Mouse (Mus musculus) neutrophil, adult 5-6 weeks (primary cell): ENCODE measurements at regions not wholly inside any gene's neighbourhood (a gene's known extent, or its start where the extent isn't known, plus 50 kb on each side); places are given as distances from the start of the nearest gene placed in this dataset.

Experiments used
- ATAC-seq: fragments of 151-379, 151-347 bp; 2 replicates; pipeline ENCODE4 v1.8.0; 2017; ENCODE audit warnings: mild to moderate bottlenecking, moderate TSS enrichment; ENCODE audit not compliant: insufficient number of reproducible peaks, poor library complexity, low FRiP score, severe bottlenecking; ENCODE audit errors: extremely low read depth

DNA sequence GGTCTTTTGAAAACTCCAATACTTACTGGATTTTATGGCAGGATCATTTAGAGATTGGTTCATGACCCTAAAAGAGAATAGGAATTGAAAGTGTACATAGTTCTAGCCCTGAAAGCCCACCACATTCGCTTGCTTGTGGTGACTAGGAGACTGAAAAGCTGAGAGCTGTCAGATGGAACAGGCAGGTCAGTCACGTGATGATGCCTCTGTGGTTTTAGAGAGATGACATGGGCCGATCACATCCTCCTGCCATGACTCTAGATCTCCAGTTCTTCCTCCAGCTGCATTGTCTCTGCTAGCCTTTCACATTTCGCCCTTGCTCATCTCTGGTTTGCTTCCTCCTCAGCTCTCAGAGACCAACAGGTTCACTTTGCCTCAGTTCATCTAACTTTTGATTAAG is 98.6 kb upstream of the Slc7a14 start:
- no peak for ATAC-seq

DNA sequence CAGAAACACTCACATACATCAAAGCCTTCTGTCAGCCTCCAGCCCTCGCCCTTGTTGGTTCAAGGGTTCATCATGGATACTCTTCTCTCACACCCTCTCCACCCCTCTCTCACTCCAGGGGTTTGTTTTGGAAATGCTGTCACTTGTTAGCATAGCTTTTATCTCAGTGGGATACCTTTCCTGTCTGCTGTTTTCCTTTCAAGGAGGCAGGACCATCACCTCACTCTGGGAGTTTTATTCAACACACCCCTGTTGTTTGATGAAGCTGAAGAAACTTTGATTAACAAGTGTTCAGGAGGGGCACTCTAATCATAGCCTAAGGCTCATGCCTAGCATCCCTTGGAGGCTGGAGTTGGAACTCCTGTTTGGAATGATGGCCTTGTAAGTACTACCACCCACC is 95.7 kb upstream of the Slc7a14 start:
- ATAC-seq, result no peak

DNA sequence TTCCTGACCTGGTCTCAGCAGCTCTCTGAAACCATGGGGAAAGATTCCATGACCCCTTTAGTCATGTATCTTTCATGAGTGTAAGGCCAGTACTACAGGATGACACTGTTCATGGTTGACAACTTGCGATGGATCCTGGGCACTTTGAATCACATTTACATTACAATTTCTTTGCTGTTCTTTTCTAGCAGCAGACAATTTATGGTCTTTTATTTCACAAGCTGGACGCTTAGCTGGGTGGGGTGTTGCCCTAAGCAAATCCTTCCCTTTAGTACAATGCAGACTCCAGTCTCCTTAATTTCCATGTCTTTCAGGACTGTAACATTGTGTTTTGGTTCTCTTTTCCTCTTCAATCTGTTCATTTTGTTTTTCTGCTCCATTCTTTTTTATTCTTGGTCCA is 89.0 kb upstream of the Slc7a14 start:
- ATAC-seq, result no peak

DNA sequence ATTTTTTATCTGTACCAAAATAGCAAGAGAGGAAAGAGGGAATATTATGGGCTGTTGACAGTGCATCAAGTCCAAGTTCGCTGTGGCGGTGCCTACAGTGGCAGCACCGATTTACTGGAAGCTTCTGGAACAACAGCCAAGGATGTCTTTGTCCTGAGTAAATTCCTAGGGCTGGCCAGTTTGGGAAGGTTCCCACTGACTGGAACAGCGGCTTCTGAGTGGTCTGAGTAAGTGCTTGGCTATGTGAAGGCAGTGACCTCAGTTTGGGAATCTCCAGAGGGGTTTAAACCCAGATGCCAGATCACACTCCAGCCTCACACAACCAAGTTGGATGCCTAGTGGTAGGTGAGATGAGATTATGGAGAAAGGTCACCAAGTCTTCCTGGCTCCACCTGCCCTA is 84.4 kb upstream of the Slc7a14 start:
- no peak for ATAC-seq

DNA sequence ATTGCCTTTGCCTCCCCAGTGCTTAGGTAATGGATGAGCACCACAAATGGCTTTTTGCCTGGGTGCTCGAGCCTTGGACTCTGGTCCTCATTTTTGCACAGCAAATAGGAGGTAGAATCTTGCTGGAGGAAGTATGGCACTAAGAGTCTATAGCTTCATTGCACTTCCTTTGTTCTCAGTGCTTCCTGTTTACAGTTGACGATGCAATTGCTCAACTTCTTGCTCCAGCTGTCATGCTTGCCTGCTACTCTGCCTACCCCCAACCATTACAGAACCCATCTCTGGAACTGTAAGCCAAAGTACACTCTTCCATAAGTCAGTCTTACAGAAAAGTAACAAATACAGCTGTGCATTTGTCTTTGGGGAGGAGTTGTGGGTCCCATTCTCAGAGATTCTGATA is 79.8 kb upstream of the Slc7a14 start:
- ATAC-seq, result peak; percentile 96

DNA sequence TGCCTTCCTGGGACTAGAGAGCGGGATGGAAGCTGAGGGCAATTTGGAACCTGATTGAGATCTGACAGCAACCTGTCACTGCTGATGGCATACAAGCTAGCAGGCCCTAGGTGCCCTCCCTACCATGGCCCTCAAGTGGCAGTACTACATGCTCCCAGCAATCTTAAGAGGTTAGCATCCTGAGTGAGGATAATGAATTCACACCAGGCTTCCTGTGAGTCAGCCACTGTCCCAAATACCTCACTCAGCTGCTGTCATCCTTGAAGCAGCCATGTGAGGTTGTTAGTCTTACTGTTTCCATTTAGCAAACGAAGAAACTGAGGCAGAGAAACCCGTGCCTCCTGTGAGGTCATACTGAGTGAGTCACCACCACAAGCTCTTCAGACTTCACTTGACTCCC is 65.5 kb upstream of the Slc7a14 start:
- ATAC-seq, result no peak

DNA sequence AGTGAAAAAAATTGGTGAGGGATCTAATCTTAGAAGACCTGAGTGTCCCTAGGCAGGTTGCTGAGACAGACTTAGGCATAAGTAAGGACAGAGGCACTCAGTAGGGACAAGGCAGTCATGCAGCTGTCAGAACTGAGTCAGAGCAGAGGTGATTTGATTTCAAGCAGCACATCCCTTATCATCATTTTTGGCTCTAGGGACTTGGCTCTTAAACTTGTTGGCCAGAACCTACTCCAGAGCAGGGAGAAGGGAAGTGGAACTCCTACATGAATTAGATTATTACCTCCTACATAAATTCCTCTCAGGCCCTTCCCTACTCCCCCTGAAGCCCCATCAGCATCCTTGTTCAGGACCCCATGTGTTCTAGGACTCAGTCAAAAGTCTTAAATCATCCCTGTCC is 63.9 kb upstream of the Slc7a14 start:
- no peak for ATAC-seq

DNA sequence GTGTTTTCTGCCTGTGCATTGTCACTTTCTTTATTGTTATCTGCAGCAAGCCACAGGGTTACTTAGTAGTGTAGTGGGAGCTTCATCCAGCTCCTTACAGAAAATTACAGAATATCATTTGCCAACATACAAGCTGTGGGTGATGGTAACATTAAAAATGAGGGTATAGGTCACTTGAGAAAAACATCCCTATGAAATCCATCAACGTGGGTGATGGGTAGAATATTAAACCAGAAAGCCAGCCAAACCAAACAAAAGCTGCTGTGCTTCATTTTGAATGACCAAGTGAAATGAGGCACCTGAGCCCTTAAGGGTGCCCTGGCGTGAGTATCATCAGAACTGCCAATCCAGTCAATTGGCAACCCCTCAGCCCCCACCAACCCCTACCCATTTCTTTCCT is 58.1 kb upstream of the Slc7a14 start:
- ATAC-seq, result no peak
